Mouse (Mus musculus) hindbrain, embryonic 11.5 days (tissue): ENCODE data around the gene Fahd1. TPM values are rescaled to one million over a fixed set of nuclear protein-coding genes. Genes with fewer than 3 reads are reported as not detected.

ENCODE experiments used
- ATAC-seq: fragments of 200-750 bp; cut with Nextera tagmentation; 2 replicates; pipeline ENCODE4 v1.8.0; 2017; ENCODE audit warnings: mild to moderate bottlenecking, moderate TSS enrichment, moderate library complexity; ENCODE audit not compliant: low FRiP score
- DNase-seq: peaks from one replicate; pipeline ENCODE4 v3.0.0-alpha.2; 2015; ENCODE audit warnings: low spot score
- H3K27ac ChIP-seq: fragments of 300-500 bp; sonication (generic); 2 replicates; pipeline ENCODE4 v1.5.1; 2014; ENCODE audit warnings: mild to moderate bottlenecking, low read depth, low read length
- H3K27me3 ChIP-seq: fragments of 300-500 bp; sonication (generic); 2 replicates; pipeline ENCODE4 v1.6.1; 2014; ENCODE audit warnings: mild to moderate bottlenecking, low read length, moderate library complexity, mixed read lengths; ENCODE audit not compliant: control insufficient read depth, insufficient read depth
- H3K36me3 ChIP-seq: fragments of 300-500 bp; sonication (generic); 2 replicates; pipeline ENCODE4 v1.6.1; 2014; ENCODE audit warnings: mild to moderate bottlenecking, low read length, moderate library complexity, mixed read lengths; ENCODE audit not compliant: control insufficient read depth, insufficient read depth
- H3K4me1 ChIP-seq: fragments of 300-500 bp; sonication (generic); replicated peaks from 2 replicates; pipeline ENCODE4 v1.6.1; 2014; ENCODE audit warnings: low read length, mixed read lengths; ENCODE audit not compliant: control insufficient read depth, insufficient read depth
- H3K4me2 ChIP-seq: fragments of 300-500 bp; sonication (generic); replicated peaks from 2 replicates; pipeline ENCODE4 v1.6.1; 2014; ENCODE audit warnings: mild to moderate bottlenecking, low read depth, low read length
- H3K4me3 ChIP-seq: fragments of 300-500 bp; sonication (generic); 2 replicates; pipeline ENCODE4 v1.5.1; 2014; ENCODE audit warnings: low read depth, low read length
- H3K9ac ChIP-seq: fragments of 300-500 bp; sonication (generic); 2 replicates; pipeline ENCODE4 v1.6.1; 2014; ENCODE audit warnings: low read depth, low read length
- H3K9me3 ChIP-seq: fragments of 300-500 bp; sonication (generic); 2 replicates; pipeline ENCODE4 v1.6.1; 2016; ENCODE audit warnings: low read length; ENCODE audit not compliant: control insufficient read depth
- WGBS: fragments of 180-500 bp; shearing (Covaris S2); extraction: QIAGEN DNeasy Blood & Tissue Kit; methylation state at CpG from one replicate; pipeline ENCODE4 v1.1.7; 2014; 5-methylcytosine and 5-hydroxymethylcytosine counted together
- polyA plus RNA-seq: library from polyadenylated mRNA; unstranded; fragments of >200 nt; fragmentation: Nextera tagmentation; extraction: Ambion mirVana; gene quantifications from 2 replicates; pipeline ENCODE4 v1.2.1, GENCODE M21; 2014

The Fahd1 gene
- polyA plus RNA-seq: 18.4 and 23.5 TPM in 2 replicates

- ATAC-seq (peak; percentile 100), DNase-seq (peak; percentile 96)
- WGBS: 0% methylated on average over 58 of the region's 58 CpGs
- Histone ChIP-seq H3K4me3 (peak within 1 kb of the TSS; percentile 76), H3K9ac (peak within 1 kb of the TSS; percentile 62), H3K4me1 (no peaks in the 10 kb centered on the region), H3K36me3 (no peaks in the 10 kb centered on the region), H3K27me3 (peaks cover 3% of the 10 kb centered on the region; the same call in 1 of the 2 replicates), H3K27ac (peak within 1 kb of the TSS; percentile 90), H3K4me2 (peak within 1 kb of the TSS; percentile 72), H3K9me3 (no peaks in the 10 kb centered on the region)
Measured at GRCm38 (mm10) chr17:24850065-24850772, at the start of gene Fahd1. Gene Fahd1, minus strand, starts transcription at chr17:24850364.

- no peak overlapping the region for H3K9ac ChIP-seq
- H3K9me3 ChIP-seq: no peaks in the 10 kb centered on the region
- no peaks in the 10 kb centered on the region for H3K27me3 ChIP-seq
- no peak for DNase-seq
- 88% methylated on average over 5 of the region's 5 CpGs for WGBS
- H3K4me2 ChIP-seq: no peak overlapping the region
- peaks cover 33% of the 10 kb centered on the region for H3K36me3 ChIP-seq
- no peak for ATAC-seq
- peaks cover 5% of the 10 kb centered on the region; the same call in 1 of the 2 replicates for H3K4me1 ChIP-seq
- H3K4me3 ChIP-seq: no peak overlapping the region
- no peak overlapping the region for H3K27ac ChIP-seq
Measured at GRCm38 (mm10) chr17:24899153-24899552, 49.0 kb upstream of the Fahd1 start.

GRCm38 (mm10) chr17:24898041-24898854 is 48.1 kb upstream of the Fahd1 start:
- H3K4me1 ChIP-seq: peaks cover 5% of the 10 kb centered on the region; the same call in 1 of the 2 replicates
- no peaks in the 10 kb centered on the region for H3K27me3 ChIP-seq
- ATAC-seq (no peak), DNase-seq (no peak)
- no peak overlapping the region for H3K9ac ChIP-seq
- no peak overlapping the region for H3K4me2 ChIP-seq
- no peak overlapping the region for H3K4me3 ChIP-seq
- H3K27ac ChIP-seq: 0 out of 2 replicates have a peak overlapping the region, but pooled peaks have one; percentile 6
- WGBS: 87% methylated on average over 4 of the region's 4 CpGs
- H3K9me3 ChIP-seq: no peaks in the 10 kb centered on the region
- H3K36me3 ChIP-seq: peaks cover 33% of the 10 kb centered on the region

GRCm38 (mm10) chr17:24897600-24897999 is 47.4 kb upstream of the Fahd1 start:
- Histone ChIP-seq H3K9me3 (no peaks in the 10 kb centered on the region), H3K27ac (no peak overlapping the region), H3K27me3 (no peaks in the 10 kb centered on the region), H3K36me3 (peaks cover 33% of the 10 kb centered on the region), H3K4me3 (peak overlapping the region; percentile 82; the same call in 1 of the 2 replicates), H3K9ac (peak overlapping the region; percentile 86; the same call in 1 of the 2 replicates), H3K4me2 (no peak overlapping the region), H3K4me1 (peaks cover 5% of the 10 kb centered on the region; the same call in 1 of the 2 replicates)
- no peak for DNase-seq
- 75% methylated on average over 4 of the region's 4 CpGs for WGBS
- ATAC-seq: no peak

- no peak for ATAC-seq
- 42% methylated on average over 11 of the region's 11 CpGs for WGBS
- no peaks in the 10 kb centered on the region for H3K9me3 ChIP-seq
- no peaks in the 10 kb centered on the region for H3K27me3 ChIP-seq
- peak overlapping the region; percentile 86 for H3K9ac ChIP-seq
- DNase-seq: no peak
- peak overlapping the region; percentile 77 for H3K4me2 ChIP-seq
- peak overlapping the region; percentile 82 for H3K4me3 ChIP-seq
- H3K4me1 ChIP-seq: peaks cover 5% of the 10 kb centered on the region; the same call in 1 of the 2 replicates
- H3K36me3 ChIP-seq: peaks cover 30% of the 10 kb centered on the region
- H3K27ac ChIP-seq: peak overlapping the region; percentile 76
Measured at GRCm38 (mm10) chr17:24896993-24897269, 46.8 kb upstream of the Fahd1 start.

GRCm38 (mm10) chr17:24896241-24896992 is 46.3 kb upstream of the Fahd1 start, which contains the start of gene Nme3:
Gene Nme3, plus strand, starts transcription at chr17:24896500.
- Histone ChIP-seq H3K27ac (peak within 1 kb of the TSS; percentile 78), H3K4me3 (peak within 1 kb of the TSS; percentile 82), H3K27me3 (no peaks in the 10 kb centered on the region), H3K4me2 (peak within 1 kb of the TSS; percentile 77), H3K4me1 (peaks cover 5% of the 10 kb centered on the region; the same call in 1 of the 2 replicates), H3K9me3 (no peaks in the 10 kb centered on the region), H3K9ac (peak within 1 kb of the TSS; percentile 87), H3K36me3 (peaks cover 27% of the 10 kb centered on the region)
- ATAC-seq (peak; percentile 62), DNase-seq (peak; percentile 81)
- WGBS: 3% methylated on average over 48 of the region's 50 CpGs

GRCm38 (mm10) chr17:24895571-24896240 is 45.5 kb upstream of the Fahd1 start:
- no peaks in the 10 kb centered on the region for H3K27me3 ChIP-seq
- no peaks in the 10 kb centered on the region for H3K9me3 ChIP-seq
- peak overlapping the region; percentile 87 for H3K9ac ChIP-seq
- H3K4me3 ChIP-seq: peak overlapping the region; percentile 82
- peak overlapping the region; percentile 78 for H3K27ac ChIP-seq
- 12% methylated on average over 23 of the region's 23 CpGs for WGBS
- H3K4me2 ChIP-seq: peak overlapping the region; percentile 77
- H3K4me1 ChIP-seq: peaks cover 5% of the 10 kb centered on the region; the same call in 1 of the 2 replicates
- DNase-seq (no peak), ATAC-seq (no peak)
- peaks cover 21% of the 10 kb centered on the region for H3K36me3 ChIP-seq
